Mouse (Mus musculus): ENCODE data around the gene Cd302.

Cd302 gene

DNA sequence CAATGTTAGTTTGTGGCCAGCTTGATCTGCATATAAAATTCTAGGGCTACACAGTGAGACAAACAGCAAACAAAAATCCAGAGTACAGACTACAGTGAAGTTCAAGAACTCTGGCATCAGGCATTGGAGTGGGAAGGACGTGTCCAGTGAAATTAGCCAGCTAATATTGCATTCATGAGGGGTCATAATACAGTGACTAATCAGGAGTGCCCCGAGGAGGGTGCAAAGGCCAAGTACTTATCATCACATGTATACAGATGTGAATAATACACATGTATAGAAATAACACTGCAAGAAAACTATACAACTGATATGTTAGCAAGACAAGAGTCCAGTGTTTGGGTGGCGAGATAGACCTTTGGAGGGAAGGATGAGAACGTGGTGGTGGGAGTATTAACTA, 31.5 kb downstream of the Cd302 start:
- DNase-seq (ENCODE audit: low spot score) = no peak

DNA sequence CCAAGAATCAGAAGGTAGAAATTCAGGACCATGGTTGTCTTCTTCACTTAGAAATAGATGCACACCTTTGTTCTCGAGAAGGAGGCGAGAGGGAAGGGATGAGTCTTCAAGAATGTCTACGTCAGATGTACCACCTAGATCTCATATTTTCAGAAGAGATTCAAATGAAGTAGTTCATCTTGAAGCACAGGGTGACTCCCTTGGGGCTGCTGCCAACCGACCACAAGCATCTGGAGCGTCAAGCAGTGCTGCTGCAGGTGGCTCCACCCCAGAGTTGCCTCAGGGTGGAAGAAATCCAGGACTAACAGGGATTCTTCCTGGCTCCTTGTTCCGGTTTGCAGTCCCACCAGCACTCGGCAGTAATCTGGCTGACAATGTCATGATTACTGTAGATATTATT, 49.8 kb downstream of the Cd302 start:
- no peak for DNase-seq (ENCODE audit: low spot score)

DNA sequence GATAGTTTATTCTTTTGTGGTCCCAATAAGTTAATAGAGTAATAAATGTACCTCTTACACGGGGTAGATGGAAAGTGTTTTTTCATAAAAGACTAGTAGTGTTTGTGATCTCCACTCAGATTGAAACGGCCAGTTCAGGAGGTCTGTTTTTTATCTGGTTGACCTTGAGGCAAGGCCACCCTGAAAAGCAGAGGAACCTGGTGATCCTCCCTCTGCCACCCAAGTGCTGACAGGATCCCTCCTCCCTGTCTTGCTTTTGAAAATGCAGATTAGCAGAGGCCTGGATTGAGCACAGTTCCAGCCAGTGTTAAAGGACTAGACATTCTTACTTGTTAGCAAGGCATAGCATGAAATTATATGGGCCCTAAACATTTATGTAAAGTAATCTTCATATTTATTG, 51.1 kb downstream of the Cd302 start:
- DNase-seq (ENCODE audit: low spot score) = no peak

GRCm38 (mm10) chr2:60230361-60230760, 53.9 kb downstream of the Cd302 start:
- DNase-seq (ENCODE audit: low spot score) = no peak

DNA sequence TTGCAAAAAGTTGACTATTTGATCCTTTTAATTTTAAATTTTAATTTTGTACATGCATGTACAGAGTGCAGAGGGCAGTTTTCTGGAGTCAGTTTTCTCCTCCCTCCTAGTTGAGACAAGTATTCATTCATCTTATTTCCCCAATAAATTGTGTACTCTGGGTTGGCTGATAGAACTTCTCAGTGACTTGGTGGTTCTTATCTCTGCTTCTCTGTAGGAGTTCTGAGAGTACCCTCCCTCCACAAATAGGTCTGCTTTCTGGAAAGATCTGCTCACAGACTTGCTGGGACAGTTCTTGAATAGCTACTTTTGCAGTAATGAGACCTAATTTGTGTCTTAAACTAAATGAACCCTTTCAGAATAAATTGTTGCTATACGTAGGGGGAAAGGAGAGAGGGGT, 55.8 kb downstream of the Cd302 start:
- DNase-seq (ENCODE audit: low spot score) = no peak

DNA sequence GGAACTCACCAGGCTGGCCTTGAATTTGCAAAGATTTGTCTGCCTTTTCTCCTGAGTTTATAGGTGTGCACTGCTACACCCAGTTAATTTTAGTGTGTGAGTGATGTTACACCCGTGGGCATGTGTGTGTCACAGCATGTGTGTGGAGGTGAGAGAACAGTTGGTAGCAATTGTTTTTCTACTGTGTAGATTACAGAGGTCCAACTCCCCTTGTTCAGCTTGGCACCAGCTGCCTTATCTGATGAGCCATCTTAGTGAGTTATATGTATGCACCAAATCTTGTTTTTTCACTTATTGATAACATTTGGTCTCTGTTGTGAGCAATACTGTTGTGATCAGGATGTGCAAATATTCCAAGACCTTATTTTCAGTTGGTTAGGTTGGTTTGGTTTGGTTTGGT, 60.8 kb downstream of the Cd302 start:
- no peak for DNase-seq (ENCODE audit: low spot score)

GRCm38 (mm10) chr2:60221954-60222353, 62.3 kb downstream of the Cd302 start:
- no peak for DNase-seq (ENCODE audit: low spot score)

DNA sequence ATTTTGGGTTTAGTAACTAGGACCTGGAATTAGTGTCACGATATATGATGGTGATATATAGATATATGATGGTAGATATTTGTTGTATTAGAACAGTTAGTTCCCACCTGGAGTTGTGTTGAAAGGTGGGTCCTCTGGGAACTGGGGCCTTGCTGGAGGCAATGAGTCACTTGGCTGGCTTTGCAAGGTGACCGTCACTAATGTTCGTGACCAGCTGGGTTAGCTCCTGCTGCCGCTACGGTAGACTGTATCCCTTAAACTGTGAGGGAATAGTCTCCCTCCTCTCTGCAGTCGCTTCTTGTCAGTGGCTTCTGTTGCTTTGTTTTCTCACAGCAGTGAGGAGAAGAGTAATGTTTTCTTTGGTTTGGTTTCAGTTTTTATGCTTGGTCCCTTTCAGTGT, 63.1 kb downstream of the Cd302 start:
- DNase-seq (ENCODE audit: low spot score) = no peak

DNA sequence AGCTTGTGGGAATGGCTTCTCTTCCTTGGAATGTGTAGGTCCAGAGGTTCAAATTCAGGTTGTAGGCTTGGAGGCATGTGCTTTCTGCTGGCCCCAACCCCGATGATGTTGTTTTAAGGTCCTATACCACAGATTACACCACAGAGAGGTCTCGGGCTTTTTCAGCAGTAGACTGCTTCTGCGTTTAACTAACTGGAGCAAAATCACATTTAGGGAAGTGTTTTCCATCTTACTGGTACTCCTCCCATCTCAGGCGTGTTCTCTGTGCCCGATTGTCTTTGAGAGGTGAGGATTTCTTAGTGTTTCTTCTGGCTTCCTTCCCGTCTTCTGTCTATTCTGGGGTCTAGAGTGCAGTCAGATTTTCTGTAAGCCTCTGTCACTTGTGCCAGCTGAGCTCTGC, 66.7 kb downstream of the Cd302 start:
- no peak for DNase-seq (ENCODE audit: low spot score)

- DNase-seq (ENCODE audit: low spot score) = no peak
Measured at GRCm38 (mm10) chr2:60216547-60217153, 67.6 kb downstream of the Cd302 start.

DNA sequence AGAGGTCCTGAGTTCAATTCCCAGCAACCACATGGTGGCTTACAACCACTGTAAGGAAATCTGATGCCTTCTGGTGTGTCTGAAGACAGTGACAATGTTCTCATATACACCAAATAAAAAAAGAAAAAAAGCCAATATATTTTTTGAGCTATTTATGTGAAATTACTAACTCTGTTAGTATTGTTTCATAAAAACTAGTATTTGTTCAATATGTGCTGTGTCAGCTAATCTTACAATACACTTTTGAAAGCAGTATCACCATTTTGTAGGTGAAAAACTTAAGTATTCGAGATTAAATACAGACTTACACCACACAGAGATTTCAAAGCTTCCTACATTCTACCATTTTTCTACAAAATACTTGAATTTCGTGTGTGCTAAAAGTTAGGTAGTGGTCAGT, 69.6 kb downstream of the Cd302 start:
- DNase-seq (ENCODE audit: low spot score) = no peak

GRCm38 (mm10) chr2:60212488-60212887, 71.8 kb downstream of the Cd302 start:
- no peak for DNase-seq (ENCODE audit: low spot score)

DNA sequence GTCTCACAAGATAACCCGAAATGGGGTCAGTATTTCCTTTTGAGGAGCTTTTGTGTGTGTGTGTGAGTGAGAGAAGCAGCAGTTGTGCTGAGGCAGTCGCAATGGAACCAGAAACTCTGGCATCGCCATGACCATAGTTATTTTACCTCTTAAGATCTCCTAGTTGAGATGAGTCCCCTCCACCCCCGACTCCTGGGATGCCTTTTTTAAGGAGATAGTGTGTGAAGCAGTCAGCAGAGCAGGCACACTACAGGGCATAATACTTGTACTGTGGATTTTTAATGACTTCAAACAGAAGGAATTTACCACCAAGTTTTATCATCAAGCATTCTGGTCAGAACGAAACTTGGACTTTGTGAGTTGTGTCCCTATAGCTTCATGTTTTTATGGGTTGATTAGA, 73.5 kb downstream of the Cd302 start:
- DNase-seq (ENCODE audit: low spot score) = no peak

DNA sequence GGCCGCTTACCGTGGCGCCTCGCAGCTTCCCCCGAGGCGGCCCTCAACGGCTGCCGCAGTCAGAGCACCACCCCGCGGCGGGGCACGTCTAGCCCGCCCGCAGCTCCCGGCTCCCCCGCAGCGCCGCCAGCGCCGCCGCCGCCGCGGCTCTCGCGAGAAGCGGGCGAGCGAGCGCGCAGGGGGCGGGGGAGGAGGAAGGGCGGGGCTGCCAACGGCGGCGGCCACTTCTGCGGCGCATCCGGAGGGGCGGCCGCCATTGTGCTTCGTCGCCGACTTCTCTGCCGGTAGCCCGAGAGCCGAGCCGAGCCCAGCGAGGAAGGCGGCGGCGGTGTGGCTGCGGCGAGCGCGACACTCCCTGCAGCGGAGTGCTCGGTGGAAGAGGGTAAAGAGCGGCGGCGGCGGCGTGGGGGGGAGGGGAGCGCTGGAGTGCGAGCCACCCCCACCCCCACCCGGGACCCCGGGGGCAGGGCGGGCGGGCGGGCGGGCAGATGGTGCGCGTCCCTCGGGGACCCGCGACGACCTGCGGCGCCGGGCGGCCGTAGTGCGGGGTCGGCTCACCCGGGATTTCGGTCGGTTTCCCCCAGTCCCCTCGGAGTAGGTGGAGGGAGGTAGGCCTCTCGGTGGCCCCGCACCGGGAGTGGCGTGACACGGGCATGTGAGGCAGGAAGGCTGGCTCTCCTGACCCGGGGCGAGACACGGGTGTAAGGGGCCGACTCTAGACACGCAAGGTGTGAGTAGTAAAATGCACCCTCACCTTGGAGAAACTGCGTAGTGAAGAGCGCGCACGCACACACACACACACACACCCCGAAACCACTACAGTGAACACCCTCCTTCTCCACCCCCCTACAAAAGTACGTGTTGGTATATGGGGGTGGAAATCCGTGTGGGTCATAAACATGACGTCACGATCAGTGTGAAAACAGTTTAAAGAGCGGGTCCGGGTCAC, 74.3 kb downstream of the Cd302 start, which contains the start of the genes Baz2b and March7:
Gene Baz2b, minus strand, starts transcription at position 137 of the 949 bp plus-strand sequence.
Gene March7, plus strand, starts transcription at position 185 of the 949 bp plus-strand sequence.
- DNase-seq (ENCODE audit: low spot score) = peak; percentile 84

DNA sequence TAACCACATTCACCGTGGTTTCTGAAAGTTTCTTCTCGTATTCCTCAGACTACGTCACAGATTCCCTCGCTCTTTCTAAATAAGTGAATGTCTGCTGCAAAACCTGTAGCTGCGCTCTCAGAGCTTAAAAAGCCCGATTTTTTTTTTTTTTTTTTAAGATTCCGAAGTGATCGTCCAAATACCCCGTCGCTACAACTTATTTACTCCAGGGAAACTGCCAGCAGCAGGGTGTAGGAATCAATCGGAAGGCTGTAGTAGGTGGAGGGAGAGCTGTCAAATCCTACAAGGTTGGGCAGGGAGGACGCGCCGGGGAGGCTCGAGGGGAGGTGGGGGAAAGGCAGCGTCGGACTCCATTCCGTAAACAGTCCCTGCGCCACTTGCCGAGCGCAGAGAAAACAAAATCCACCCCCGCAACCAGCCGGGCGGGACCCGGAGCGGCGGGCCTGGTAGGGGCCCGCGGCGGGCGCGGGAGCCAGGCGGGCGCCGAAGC, 75.1 kb downstream of the Cd302 start:
- DNase-seq (ENCODE audit: low spot score) = peak; percentile 36

- no peak for DNase-seq (ENCODE audit: low spot score)
Measured at GRCm38 (mm10) chr2:60205795-60206194, 78.5 kb downstream of the Cd302 start.

- no peak for DNase-seq (ENCODE audit: low spot score)
Measured at GRCm38 (mm10) chr2:60204162-60204561, 80.1 kb downstream of the Cd302 start.

- no peak for DNase-seq (ENCODE audit: low spot score)
Measured at GRCm38 (mm10) chr2:60203733-60204132, 80.6 kb downstream of the Cd302 start.

- DNase-seq (ENCODE audit: low spot score) = no peak
Measured at GRCm38 (mm10) chr2:60202900-60203530, 81.3 kb downstream of the Cd302 start.
